In genomic region chr8:84893709-84894134, GRCm38 (mm10) we compare ENCODE assay signal across 8 mouse cellular contexts. TPM values are rescaled to one million over a fixed set of nuclear protein-coding genes. Genes with fewer than 3 reads are reported as not detected.
DNase-seq lines count a peak whose midpoint lies in the region; ATAC-seq and TF ChIP-seq lines count a peak whose summit lies in the region.

Gcdh (minus strand) TSS chr8:84893921.

- H3K27ac ChIP-seq in embryonic facial prominence, embryonic 14.5 days (replicated peaks; ENCODE audit: low read depth, low read length), result no peak within 1 kb of the TSS
- peak within 1 kb of the TSS; percentile 76 for H3K27ac ChIP-seq in heart, adult 2 months
- no peak within 1 kb of the TSS for H3K27ac ChIP-seq in limb, embryonic 13.5 days
- peak within 1 kb of the TSS; percentile 71 for H3K27ac ChIP-seq in midbrain, embryonic 16.5 days (ENCODE audit: low read length)

- WGBS in embryonic facial prominence, embryonic 14.5 days, result 3% methylated on average over 11 of the region's 11 CpGs
- WGBS in heart, adult 2 months, result under 1% methylated on average over 11 of the region's 11 CpGs
- 0% methylated on average over 11 of the region's 11 CpGs for whole genome bisulfite sequencing in limb, embryonic 13.5 days
- WGBS in midbrain, embryonic 16.5 days, result 0% methylated on average over 11 of the region's 11 CpGs

- no peaks in the 10 kb centered on the region for H3K27me3 ChIP-seq in embryonic facial prominence, embryonic 14.5 days (replicated peaks; ENCODE audit: control insufficient read depth, insufficient read depth, low read length)
- no peaks in the 10 kb centered on the region for H3K27me3 ChIP-seq in heart, adult 2 months (ENCODE audit: control insufficient read depth, insufficient read depth, low read length)
- H3K27me3 ChIP-seq in limb, embryonic 13.5 days, result no peaks in the 10 kb centered on the region
- H3K27me3 ChIP-seq in midbrain, embryonic 16.5 days (ENCODE audit: control insufficient read depth, insufficient read depth, low read depth, low read length), result no peaks in the 10 kb centered on the region

- H3K36me3 ChIP-seq in embryonic facial prominence, embryonic 14.5 days (ENCODE audit: control insufficient read depth, insufficient read depth, low read length), result peaks cover 9% of the 10 kb centered on the region
- H3K36me3 ChIP-seq in heart, adult 2 months (ENCODE audit: control insufficient read depth, insufficient read depth, low read length), result no peaks in the 10 kb centered on the region
- peaks cover 26% of the 10 kb centered on the region for H3K36me3 ChIP-seq in limb, embryonic 13.5 days
- H3K36me3 ChIP-seq in midbrain, embryonic 16.5 days (ENCODE audit: control insufficient read depth, insufficient read depth, low read length), result peaks cover 6% of the 10 kb centered on the region; the same call in 1 of the 2 replicates

- TF ChIP-seq CTCF in heart, adult 2 months (IDR thresholded peaks at IDR 0.05), result no peak

- peak; percentile 100 for DNase-seq in 3T3-L1 (ENCODE audit: low read depth, low spot score)
- DNase-seq in adrenal gland, postnatal 4 days (ENCODE audit: low spot score in 2 of 2), result peak in 1 of 2 experiments; percentile 80
- DNase-seq in embryonic facial prominence, embryonic 14.5 days (ENCODE audit: low spot score), result peak; percentile 99
- peak; percentile 91 to 95 for DNase-seq in heart, adult 2 months
- peak; percentile 97 to 98 for DNase-seq in kidney, adult 8-10 months
- DNase-seq in spleen, postnatal 10 days (ENCODE audit: low spot score in 2 of 2), result peak; percentile 82 to 92

- peak within 1 kb of the TSS; percentile 90 for H3K4me2 ChIP-seq in embryonic facial prominence, embryonic 14.5 days (ENCODE audit: low read depth, low read length)
- peak within 1 kb of the TSS; percentile 76 for H3K4me2 ChIP-seq in limb, embryonic 13.5 days (replicated peaks)
- peak within 1 kb of the TSS; percentile 71 for H3K4me2 ChIP-seq in midbrain, embryonic 16.5 days (ENCODE audit: low read length)

- H3K4me3 ChIP-seq in embryonic facial prominence, embryonic 14.5 days (ENCODE audit: low read depth, low read length), result peak within 1 kb of the TSS; percentile 78
- peak within 1 kb of the TSS; percentile 67 for H3K4me3 ChIP-seq in heart, adult 2 months
- peak within 1 kb of the TSS; percentile 81 for H3K4me3 ChIP-seq in limb, embryonic 13.5 days
- peak within 1 kb of the TSS; percentile 82 for H3K4me3 ChIP-seq in midbrain, embryonic 16.5 days (ENCODE audit: low read depth, low read length)

- H3K9ac ChIP-seq in embryonic facial prominence, embryonic 14.5 days (ENCODE audit: low read depth, low read length), result peak within 1 kb of the TSS; percentile 80
- H3K9ac ChIP-seq in heart, adult 2 months (ENCODE audit: low read depth, low read length), result peak within 1 kb of the TSS; percentile 64
- H3K9ac ChIP-seq in limb, embryonic 13.5 days, result peak within 1 kb of the TSS; percentile 74
- H3K9ac ChIP-seq in midbrain, embryonic 16.5 days (ENCODE audit: low read depth, low read length), result peak within 1 kb of the TSS; percentile 84

- peak; percentile 76 for TF ChIP-seq POLR2A in heart, adult 2 months (IDR thresholded peaks at IDR 0.05; ENCODE audit: insufficient read depth, low read depth, low read length)

- no peaks in the 10 kb centered on the region for H3K79me2 ChIP-seq in heart, adult 2 months (replicated peaks; ENCODE audit: control insufficient read depth, insufficient read depth, low read length)

- H3K9me3 ChIP-seq in embryonic facial prominence, embryonic 14.5 days (ENCODE audit: control insufficient read depth, low read length), result no peaks in the 10 kb centered on the region
- no peaks in the 10 kb centered on the region for H3K9me3 ChIP-seq in limb, embryonic 13.5 days
- H3K9me3 ChIP-seq in midbrain, embryonic 16.5 days (replicated peaks; ENCODE audit: control insufficient read depth, low read length, poor library complexity, severe bottlenecking), result no peaks in the 10 kb centered on the region

- H3K4me1 ChIP-seq in embryonic facial prominence, embryonic 14.5 days (ENCODE audit: control insufficient read depth, insufficient read depth, low read length), result peaks cover 6% of the 10 kb centered on the region; the same call in 1 of the 2 replicates
- no peaks in the 10 kb centered on the region for H3K4me1 ChIP-seq in heart, adult 2 months (ENCODE audit: control insufficient read depth, insufficient read depth, low read length)
- peaks cover 21% of the 10 kb centered on the region for H3K4me1 ChIP-seq in limb, embryonic 13.5 days
- H3K4me1 ChIP-seq in midbrain, embryonic 16.5 days (ENCODE audit: control insufficient read depth, insufficient read depth, low read length), result peaks cover 12% of the 10 kb centered on the region

- intact Hi-C loops in heart, adult 2 months (cut with DNase I), result no loop called here

- peak; percentile 99 for ATAC-seq in embryonic facial prominence, embryonic 14.5 days (ENCODE audit: low read depth)
- peak; percentile 98 for ATAC-seq in limb, embryonic 13.5 days (ENCODE audit: low FRiP score, low read depth)
- ATAC-seq in midbrain, embryonic 16.5 days, result peak; percentile 99

- 0 out of 2 replicates have a peak, but pooled peaks have one; percentile 56 for TF ChIP-seq EP300 in heart, adult 2 months (IDR thresholded peaks at IDR 0.05; ENCODE audit: insufficient read depth, low read depth, low read length)

RNA-seq across cellular contexts. Expression of gene Gcdh, which starts in this region (rescaled TPM):
- 10 to 100 TPM; 55.0 to 56.0 TPM for total RNA-seq in adrenal gland, postnatal 4 days (2021)
- 27.3 and 33.2 TPM in 2 replicates for polyA plus RNA-seq in embryonic facial prominence, embryonic 14.5 days (2014; fragmentation: Nextera tagmentation; extraction: Ambion mirVana)
- total RNA-seq in heart, adult 2 months (2021), result 10 to 100 TPM; 71.5 to 89.9 TPM
- polyA plus RNA-seq in heart, adult 2 months (2012; rRNA removed), result 134 and 148 TPM in 2 replicates
- polyA plus RNA-seq in limb, embryonic 13.5 days (2015; fragmentation: Nextera tagmentation; extraction: Ambion mirVana), result 41.7 and 42.1 TPM in 2 replicates
- 33.4 and 36.9 TPM in 2 replicates for polyA plus RNA-seq in midbrain, embryonic 16.5 days (2015; fragmentation: Nextera tagmentation; extraction: Ambion mirVana)

Comparison
In these comparisons a context has a peak if more than half of its experiments do, and no peak if none do; other contexts are left out.
1. H3K27ac ChIP-seq: peak in heart, adult 2 months (single experiment) and midbrain, embryonic 16.5 days (single experiment); none in embryonic facial prominence, embryonic 14.5 days (single experiment) and limb, embryonic 13.5 days (single experiment).
2. Peak in every context shown above with its lines, with median percentiles within 50 percentile points of each other: ATAC-seq, H3K4me2 ChIP-seq, H3K4me3 ChIP-seq and H3K9ac ChIP-seq.